Mouse (Mus musculus) bone marrow macrophage, adult 2 months (primary cell): ENCODE data around the gene Atl2.

Source experiments
- CTCF ChIP-seq: IDR thresholded peaks from 2 replicates; pipeline ENCODE4 v1.5.1; 2012; ENCODE audit warnings: low read depth, mild to moderate bottlenecking, low read length, moderate library complexity
- POLR2A ChIP-seq: IDR thresholded peaks from 2 replicates; pipeline ENCODE4 v1.6.1; 2012; ENCODE audit warnings: mild to moderate bottlenecking, low read depth, low read length, borderline replicate concordance

DNA sequence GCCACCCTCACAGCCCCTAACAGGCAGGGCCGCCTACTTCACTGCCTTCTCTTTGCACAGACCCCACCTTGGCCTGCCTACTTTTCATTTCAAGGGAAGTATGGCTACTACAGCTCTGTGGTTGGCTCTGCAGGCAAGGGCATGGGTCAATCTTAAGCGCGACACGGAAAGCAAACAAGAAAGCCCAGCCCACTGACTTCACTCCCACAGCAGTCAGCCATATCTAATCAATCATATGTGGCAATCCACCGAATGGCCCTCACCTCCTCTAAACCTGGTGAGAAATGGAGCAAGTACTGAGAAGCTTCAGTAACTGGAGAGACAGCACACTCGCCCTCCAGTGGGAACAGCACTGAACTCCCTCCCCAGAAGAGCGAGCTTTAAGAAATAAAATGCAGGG lies 4.0 kb downstream of the Atl2 start:
- TF ChIP-seq CTCF: no peak
- no peak for TF ChIP-seq POLR2A
